Mouse (Mus musculus): ENCODE data around the gene Naa60.
"Not testable (repeated sequence)": the region's sequence is repeated elsewhere in the genome, so short reads cannot be mapped to it uniquely, and the experiment has no call there.

The Naa60 gene

DNA sequence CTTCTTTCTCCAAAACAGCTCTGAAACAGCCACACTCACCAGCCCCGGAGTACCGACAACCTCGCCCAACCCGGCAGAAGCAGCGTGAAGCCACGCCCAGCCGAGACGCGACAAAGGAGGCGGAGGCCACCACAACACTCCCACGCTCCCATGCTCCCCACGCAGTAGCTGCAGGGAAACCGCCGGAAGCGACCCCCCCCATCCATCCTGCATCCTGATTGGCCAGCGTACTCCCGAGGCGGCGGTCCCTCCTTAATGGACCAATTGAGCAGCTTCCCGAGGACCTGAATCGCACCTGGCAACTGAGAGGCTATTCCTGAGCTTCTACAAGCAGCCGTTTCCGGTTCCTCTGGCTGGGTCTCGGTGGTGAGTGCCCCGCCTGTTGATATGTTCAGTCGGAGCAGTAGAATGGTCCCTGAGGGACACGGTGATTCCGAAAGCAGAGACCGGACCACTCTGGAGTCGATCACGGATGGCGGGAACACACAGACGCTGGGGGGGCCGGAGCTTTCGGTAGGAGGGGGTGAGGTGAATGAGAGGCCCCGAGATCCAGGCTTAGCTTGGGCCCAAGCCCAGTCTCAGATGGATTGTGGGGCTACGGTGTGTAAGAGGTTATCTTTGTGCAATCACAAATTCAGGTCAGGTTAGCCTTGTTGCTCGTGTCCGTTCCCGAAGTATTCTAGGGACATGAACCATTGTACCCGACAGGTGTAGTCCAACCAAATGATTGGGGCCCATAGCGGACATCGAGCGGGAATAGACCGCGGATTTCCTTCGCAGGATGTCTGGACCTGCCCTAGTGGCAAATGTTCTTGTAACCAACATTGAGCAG is at the start of gene Naa60:
TSS of gene Naa60 (plus strand) at position 160 of the 832 bp plus-strand sequence.
- in situ Hi-C loops (cut with MboI): no loop called here

DNA sequence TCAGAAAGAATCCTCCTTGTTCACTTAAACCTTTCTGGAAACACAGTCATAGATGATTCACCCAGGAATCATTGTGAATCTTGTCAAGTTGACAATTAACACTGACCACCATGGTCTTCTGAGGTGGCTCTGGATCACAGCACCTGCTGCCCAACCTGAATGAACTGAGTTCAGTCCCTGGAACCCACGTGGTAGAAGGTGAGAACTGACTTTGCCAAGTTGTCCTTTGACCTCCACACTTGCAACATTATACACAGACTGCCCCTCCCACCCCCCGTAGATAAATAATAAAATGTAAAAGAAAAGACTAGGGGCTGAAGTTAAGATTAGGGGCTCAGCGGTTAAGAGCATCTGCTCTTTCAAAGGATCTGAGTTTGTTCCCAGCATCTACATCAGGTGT is 44.2 kb upstream of the Naa60 start:
- in situ Hi-C loops (cut with MboI): no loop called here

DNA sequence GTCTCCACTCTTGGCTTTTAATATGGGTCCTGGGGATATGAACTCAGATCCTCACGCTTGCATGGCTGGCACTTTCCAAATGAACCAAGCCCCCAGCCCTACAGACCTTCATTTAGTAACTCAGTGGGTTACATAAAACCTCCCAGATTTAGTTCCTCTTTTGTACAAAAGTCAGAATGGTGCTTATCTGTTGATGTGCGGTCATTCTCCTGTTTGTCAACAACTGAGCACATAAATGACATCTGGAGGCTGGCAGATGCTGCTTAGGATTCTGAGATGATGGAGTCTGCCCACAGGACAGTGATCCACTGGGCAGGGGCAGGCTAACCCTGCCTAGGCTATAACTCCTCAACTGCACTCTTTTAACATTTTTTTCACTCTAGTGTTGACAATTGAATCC is 42.4 kb upstream of the Naa60 start:
- in situ Hi-C loops (cut with MboI): no loop called here

DNA sequence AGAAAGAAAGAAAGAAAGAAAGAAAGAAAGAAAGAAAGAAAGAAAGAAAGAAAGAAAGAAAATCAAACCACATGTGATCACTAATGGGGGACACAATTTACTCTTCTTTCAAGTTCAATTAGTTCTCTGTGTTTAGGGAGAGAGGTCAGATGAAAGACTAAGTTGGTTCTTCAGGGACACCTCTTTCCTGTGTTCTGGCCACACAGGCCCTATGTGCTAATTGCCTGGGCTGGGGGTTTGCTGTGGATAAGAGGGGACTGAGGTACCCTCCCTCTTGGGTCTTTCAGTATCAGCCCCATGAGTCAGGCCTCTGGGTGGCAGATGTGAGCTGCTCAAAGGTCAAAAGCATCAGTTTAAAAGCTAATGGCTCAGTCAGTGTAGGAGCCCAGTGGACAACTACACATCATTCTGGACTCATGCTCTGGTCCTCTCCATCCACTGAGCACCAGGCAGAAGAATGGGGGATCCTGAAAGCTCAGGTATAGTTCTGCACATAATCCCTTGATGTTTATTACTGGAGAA is 41.5 kb upstream of the Naa60 start, which contains the start of gene Olfr15:
TSS of gene Olfr15 (plus strand) at position 291 of the 522 bp plus-strand sequence.
- in situ Hi-C loops (cut with MboI): no loop called here

DNA sequence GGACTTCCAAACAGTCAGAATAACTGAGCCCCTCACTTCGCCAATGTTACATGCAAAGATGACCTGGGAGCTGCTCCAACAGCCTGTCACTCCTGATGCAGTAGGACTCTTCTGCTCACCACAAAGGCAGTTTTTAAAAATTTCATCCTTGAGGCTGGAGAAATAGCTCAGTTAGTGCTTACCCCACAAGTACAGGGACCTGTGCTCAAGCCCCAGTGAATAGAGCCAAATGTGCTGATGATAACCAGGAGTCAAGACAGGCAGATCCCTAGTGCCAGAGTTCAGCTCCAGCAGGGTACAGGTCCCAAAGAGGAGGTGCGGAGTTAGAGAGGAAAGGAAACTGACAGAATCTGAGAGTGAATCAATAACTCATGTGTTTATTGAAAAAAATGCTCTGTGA is 36.7 kb upstream of the Naa60 start:
- in situ Hi-C loops (cut with MboI): no loop called here

DNA sequence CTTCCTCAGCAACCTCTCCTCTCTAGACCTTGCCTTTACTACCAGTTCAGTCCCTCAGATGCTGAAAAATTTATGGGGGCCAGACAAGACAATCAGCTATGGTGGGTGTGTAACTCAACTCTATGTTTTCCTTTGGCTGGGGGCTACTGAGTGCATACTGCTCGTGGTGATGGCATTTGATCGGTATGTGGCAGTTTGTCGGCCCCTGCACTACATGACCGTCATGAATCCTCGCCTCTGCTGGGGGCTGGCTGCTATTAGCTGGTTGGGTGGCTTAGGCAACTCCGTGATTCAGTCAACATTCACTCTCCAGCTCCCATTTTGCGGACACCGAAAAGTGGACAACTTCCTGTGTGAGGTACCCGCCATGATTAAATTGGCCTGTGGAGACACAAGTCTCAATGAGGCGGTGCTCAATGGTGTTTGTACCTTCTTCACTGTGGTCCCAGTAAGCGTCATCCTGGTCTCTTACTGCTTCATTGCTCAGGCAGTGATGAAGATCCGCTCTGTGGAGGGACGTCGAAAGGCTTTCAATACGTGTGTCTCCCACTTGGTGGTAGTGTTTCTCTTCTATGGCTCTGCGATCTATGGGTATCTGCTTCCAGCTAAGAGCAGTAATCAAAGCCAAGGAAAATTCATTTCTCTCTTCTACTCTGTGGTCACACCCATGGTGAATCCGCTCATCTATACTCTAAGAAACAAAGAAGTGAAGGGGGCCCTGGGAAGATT is 32.9 kb upstream of the Naa60 start:
- in situ Hi-C loops (cut with MboI): no loop called here

DNA sequence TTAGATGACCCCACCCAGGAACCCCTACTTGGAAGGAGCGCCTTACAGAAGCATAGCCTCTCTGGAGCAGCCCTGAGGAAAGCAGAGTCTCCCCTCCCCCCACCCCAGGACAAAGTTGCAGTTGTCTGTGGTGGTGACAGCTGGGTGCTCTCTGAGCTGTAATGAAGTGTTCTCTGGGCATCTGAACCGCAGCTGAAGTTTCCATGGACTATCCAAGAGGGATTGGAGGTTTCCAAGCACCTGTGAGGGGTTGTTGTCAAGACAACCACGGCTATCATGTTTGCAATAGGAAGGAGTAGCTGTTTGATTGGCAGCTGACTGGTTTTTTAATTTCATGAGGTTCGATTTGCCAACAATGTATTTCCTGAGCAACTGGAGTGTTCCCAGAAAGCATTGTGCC is 29.2 kb upstream of the Naa60 start:
- in situ Hi-C loops (cut with MboI): no loop called here

DNA sequence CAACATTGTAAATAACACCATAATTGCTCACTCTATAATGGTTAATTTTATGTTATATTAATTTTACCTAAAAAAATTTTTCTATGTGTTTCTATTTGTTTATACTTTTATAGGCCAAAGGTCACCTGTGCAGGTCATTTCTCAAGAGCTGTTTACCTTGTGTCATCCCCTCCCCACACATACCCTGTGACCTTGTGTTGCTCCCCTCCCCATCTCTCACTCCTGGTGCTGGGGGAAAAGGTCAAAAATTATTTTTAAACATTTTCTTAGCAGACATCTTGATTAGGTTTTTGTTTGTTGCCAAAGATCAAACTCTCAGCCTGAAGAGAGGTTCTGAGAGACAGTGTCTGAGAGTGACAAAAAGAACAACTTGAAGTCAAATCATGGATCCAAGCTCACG is 28.4 kb upstream of the Naa60 start:
- in situ Hi-C loops (cut with MboI): no loop called here

DNA sequence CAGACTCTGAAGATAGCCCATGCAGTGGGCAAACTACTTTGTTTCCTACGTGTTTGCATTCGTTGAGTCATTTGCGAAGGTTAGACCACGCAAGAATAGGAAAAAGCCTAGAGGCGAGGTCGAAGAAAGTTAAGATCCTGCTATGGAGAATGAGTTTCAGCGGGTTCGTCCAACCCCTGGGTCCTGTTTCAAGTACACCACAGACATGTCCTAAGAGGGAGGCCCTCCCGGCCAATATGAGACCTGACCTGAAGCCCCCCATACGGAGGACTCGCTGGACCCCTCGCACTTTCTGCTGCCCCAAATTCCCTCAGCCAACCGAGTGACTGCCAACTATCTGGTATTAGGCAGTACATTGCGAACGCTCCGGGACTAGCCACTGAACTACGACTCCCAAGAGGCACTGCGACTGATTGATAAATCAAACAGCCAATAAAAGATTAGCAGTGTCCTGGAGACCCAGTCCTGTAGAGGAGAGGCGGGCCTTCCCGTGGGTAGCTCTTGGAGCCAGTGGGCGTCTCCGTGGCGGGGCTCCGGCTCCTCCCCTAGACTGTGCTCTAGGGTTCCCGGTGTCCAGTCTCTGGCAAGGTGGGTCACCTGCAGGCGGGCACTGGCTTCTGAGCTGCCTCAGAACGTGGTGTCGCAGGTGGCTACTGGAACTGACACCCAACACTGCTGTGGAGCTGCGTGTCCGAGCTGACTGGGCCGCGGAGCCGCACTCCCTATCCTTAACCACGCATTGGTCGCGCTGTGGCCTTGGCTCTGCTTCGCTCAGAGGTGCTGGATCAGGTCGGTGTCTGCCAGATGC is 25.3 kb upstream of the Naa60 start, which contains the start of gene Zfp174:
TSS of gene Zfp174 (plus strand) at position 558 of the 808 bp plus-strand sequence.
- in situ Hi-C loops (cut with MboI): loop anchor here (5.0 kb wide), 1 partner anchor 35 kb away; the partner anchor contains the start of genes Gm20695 and Zfp597

DNA sequence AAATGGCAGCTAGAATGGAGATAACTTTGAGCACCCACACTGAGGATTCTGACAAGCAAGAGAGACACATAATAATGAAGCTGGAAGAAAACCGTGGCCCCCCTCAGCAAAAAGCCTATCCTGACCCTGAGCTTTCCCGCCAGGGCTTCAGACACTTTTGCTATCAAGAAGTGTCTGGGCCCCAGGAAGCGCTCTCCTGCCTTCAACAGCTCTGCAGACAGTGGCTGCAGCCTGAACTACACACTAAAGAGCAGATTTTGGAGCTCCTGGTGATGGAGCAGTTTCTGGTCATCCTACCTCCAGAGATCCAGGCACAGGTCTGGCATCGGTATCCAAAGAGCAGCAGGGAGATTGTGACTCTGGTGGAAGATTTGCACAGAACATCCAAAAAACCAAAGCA is 24.3 kb upstream of the Naa60 start:
- in situ Hi-C loops (cut with MboI): loop anchor here (5.0 kb wide), 1 partner anchor 34 kb away; the partner anchor contains the start of genes Gm20695 and Zfp597

DNA sequence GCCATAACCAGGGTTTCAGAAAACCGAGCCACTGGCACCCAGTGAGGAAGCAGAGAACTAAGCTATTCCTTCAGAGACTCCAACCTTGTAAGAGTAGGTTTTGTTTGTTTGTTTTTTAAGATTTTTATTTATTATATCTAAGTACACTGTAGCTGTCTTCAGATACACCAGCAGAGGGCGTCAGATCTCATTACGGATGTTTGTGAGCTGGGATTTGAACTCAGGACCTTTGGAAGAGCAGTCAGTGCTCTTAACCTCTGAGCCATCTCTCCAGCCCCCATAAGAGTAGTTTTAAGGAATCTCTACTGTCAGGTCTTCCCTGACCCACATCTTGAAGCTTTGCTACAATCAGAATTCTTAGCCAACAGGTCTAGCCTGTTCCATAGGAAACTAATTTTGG is 23.8 kb upstream of the Naa60 start:
- in situ Hi-C loops (cut with MboI): loop anchor here (5.0 kb wide), 1 partner anchor 34 kb away; the partner anchor contains the start of genes Gm20695 and Zfp597

DNA sequence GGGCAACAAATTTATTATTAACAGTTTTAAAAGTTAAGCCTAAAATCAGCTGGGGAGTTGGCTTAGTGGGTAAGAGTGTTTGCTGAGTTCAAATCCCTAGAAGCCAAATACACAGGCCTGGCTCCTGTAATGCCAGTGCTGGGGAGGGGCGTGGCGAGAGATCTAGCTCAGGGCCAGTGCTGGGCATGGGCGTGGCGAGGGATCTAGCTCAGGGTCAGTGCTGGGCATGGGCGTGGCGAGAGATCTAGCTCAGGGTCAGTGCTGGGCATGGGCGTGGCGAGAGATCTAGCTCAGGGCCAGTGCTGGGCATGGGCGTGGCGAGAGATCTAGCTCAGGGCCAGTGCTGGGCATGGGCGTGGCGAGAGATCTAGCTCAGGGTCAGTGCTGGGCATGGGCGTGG is 20.9 kb upstream of the Naa60 start:
- in situ Hi-C loops (cut with MboI): not testable (repeated sequence)

DNA sequence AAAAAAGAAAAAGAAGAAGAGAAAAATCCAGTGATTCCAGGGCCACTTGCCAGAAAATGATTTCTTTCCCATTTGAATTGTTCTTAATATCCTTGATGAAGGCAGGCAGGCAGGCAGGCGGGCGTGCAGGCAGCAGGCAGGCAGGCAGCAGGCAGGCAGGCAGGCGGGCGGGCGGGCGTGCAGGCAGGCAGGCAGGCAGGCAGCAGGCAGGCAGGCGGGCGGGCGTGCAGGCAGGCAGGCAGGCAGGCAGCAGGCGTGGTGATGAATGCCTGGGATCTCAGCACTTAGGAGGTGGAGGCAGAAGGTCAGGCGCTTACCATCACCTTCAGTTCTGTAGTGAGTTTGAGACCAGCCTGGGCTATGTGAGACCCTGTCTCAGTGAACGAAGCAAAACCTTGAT is 19.6 kb upstream of the Naa60 start:
- in situ Hi-C loops (cut with MboI): no loop called here

DNA sequence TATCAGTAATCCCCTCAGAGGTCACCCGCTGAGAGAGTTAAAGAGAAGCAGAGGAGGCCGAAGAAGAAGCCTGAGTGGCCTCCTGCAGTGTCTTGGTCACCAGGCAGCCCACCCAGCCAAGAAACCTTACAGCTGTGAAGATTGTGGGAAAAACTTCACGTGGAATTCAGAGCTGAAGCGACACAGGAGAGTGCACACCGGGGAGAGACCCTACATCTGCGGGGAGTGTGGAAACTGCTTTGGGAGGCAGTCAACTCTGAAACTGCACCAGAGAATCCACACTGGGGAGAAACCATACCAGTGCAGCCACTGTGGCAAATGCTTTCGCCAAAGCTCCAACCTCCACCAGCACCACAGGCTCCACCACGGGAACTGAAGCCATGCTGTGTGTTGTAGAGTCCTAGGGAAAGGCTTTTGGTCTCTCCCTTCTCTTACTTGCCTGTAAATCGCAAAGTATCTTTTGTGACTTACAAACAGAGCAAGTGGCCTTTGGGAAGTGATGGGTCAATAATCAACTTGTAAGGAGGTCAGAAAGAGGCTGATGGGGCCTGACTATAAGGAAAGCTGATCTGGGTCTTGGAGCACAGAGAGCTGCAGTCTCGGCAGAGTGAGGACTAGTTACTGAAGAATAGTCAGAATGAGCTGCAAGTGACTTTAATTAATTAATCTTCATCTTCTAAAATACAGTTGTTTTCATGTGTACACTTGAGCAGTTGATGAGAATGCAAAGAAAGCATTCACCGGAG is 17.6 kb upstream of the Naa60 start:
- in situ Hi-C loops (cut with MboI): no loop called here

DNA sequence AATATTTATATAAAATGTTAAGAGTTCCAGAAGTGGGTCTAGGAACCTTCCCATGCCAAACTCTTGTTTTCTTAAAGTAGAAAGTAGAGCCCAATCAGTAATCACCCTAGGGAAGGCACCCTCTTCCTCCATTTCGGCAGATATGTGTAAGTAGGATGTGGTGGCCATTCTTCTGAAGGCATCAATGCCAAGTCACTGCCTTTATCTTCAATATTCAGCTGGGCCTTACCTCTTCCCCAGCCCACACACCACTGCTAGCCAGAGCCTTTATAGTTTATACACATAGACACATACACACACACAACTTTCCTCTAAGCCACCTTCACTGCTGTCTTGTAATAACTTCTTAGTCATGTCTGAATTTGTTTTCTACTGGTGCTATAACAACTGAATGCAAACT is 16.4 kb upstream of the Naa60 start:
- in situ Hi-C loops (cut with MboI): no loop called here

DNA sequence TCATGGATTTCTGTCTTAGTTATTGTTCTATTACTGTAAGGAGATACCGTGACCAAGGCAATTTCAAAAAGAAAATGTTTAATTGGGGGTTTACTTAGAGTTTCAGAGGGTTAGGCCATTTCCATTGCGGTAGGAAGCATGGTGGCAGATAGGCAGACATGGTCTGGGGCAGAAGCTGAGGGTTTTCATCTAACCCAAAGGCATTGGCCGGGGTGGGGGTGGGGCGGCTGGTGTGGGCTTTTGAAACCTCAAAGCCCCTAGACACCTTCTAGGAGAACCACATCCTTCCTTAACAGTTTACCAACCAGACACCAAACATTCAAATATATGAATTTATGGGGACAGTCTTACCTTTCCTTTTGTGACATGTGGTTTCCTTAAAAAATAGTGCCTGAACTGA is 12.9 kb upstream of the Naa60 start:
- in situ Hi-C loops (cut with MboI): no loop called here

DNA sequence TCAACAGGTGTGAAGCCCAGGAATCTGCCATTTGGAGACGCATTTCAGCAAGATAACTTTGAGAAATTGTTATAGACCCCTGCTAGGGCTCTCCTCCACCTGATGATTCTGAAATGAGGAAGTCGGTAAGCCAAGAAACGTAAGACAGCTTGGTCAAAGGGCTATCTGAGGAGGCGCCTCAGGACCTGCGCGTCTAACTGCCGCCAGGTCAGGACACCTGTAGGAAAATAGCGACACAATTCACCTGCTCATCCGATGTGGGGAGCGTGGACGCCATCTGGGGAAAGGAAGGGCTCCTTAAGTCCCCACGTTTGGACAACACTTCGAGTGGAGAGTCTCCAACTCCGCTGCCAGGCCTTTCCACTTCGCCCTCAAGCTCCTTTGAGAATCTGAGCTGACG is 360 bp upstream of the Naa60 start:
- in situ Hi-C loops (cut with MboI): no loop called here

DNA sequence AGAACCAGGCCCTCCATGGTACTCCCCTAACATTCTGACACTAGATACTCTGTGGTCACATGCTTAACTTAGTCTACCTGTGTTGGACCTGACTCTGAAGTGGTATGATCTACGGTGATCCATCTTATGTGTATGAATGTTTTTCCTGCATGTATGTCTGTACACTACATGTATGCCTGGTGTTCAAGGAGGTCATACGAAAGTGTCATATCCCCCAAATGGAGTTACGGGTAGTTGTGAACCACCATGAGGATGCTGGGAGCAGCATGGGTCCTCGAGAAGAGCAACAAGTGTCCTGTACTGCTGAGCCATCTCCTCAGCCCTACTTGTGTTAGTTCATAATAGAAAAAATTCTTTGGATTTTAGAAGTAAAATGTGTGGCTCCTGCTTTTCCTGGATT is 4.2 kb downstream of the Naa60 start:
- in situ Hi-C loops (cut with MboI): no loop called here

DNA sequence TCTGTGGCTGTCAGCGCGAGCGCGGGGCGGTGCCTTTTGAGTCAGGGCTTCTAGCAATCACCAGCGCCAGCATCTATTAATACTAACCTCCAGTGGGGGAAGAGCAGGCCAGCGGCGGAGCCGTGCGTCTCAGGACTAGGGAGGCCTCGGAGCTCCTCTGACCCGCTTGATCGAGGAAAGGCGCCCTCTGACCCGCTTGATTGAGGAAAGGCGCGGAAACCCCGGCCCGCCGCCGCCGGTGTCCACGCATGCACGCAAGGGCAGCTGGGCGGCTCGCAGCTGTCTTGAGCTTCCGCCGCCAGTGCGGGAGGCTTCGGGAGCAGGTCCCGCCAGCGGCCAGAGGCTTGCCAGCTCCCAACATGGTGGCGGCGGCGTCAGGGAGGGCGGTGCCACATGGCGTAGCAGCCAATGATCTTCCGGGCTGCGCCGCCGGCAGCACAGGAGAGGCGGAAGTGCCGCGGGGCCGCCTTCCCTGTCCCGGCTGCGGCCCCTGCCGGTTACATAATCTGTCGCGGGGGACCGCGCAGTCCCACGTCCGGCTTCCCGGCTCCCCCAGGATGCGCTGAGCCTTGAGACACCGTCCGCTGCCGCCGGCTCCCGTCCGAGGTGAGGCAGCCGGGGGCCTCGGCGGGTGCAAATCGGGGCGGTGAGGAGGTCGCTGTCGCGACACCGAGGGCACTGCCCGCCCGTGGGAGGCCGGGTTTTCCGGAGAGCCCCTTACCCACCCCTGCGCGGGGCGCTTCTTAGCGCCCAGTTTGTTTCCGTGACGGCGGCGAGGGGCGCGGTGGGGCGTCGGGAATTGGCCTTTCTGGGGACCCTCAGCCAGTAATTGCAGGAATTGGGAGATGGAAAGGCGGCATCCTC is 12.3 kb downstream of the Naa60 start, which contains the start of the genes Zfp597 and Gm20695:
TSS of gene Zfp597 (minus strand) at position 361 of the 864 bp plus-strand sequence.
TSS of gene Gm20695 (plus strand) at position 448 of the 864 bp plus-strand sequence.
- in situ Hi-C loops (cut with MboI): loop anchor here (5.0 kb wide), 1 partner anchor 37 kb away; the partner anchor contains the start of gene Zfp174

All from mature B cell (primary cell).